Mouse (Mus musculus): ENCODE data around the gene Lrrc30. TPM values are rescaled to one million over a fixed set of nuclear protein-coding genes. Genes with fewer than 3 reads are reported as not detected.

The Lrrc30 gene
- total RNA-seq, 4 experiments from 2014 or later: 0.32 to 0.66 (median 0.52) TPM; not detected in 1

DNA sequence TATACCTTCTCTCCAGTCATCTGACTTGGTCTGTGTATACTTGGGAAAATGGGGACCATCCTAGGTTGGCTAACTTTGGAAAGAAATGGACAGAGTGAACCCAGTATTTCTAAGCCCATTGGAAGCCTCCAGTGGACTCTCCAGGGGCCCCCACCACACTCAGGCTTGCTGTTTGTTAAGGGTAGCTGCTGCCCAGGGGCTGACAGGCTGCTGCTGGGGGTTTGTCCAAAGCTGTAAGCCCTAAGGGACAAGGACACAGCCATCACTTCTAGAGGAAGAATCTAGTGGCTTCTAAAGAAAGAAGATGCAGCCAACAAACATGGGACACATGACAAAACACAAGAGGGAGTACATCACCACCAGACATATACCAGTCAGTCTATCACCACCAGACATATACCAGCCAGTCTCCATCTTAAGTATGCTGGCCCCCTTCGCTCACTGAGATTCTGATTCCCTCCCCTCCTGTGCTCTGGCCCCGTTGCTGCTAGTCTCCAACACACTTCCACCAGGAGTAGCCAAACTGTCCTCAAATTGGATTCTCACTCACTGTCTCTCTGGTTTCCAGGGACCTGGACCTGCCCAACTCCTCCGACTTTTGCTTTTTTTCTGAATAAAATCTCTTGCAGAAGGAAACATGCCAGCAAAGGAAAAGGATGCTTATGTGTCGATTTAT lies 49.7 kb downstream of the Lrrc30 start:
- no peak for DNase-seq

DNA sequence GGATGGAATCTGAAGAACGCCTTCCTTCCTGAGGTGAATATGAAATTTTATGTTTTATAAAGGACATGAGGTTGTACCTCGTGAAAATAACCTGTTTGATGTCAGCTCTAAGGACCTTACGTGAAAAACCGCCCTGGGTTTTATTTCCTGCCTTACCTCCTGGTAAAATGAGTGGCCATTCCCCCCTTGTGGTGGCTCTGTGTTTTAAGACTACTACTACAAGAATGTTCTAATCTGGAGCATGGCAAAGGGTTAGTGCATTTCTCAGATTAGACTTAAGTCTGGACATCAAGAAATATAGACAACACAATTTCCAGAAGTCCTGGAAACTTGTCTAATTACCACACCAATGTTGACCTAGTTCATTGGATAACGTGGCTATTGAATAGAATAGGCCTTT lies 50.7 kb downstream of the Lrrc30 start:
- no peak for DNase-seq

Other genes starting within 250 kb of the Lrrc30 start
- gene Lama1, start 64.5 kb upstream of the Lrrc30 start, total RNA-seq (2022): 10 to 100 TPM; 14.0 to 23.9 (median 18.3) TPM

Data from adrenal gland, adult 8-10 months (tissue).